ENCODE assay signal across 11 mouse cellular contexts in genomic region chr16:23550981-23551582, GRCm38 (mm10). TPM values are rescaled to one million over a fixed set of nuclear protein-coding genes. Genes with fewer than 3 reads are reported as not detected.
DNase-seq lines count a peak whose midpoint lies in the region; ATAC-seq lines count a peak whose summit lies in the region.
"Had no signal": no experiment of that assay in that cellular context is flagged by ENCODE, and none has a peak within 500 bp of the region (broad histone marks: within the 10 kb centered on the region; RNA-seq: fewer than 3 reads in every experiment).

No protein-coding gene starts in this region.

- no peak overlapping the region for H3K4me3 ChIP-seq in forebrain, embryonic 15.5 days
- H3K4me3 ChIP-seq in forebrain, embryonic 12.5 days (replicated peaks) = no peak overlapping the region
- no peak overlapping the region for H3K4me3 ChIP-seq in midbrain, embryonic 14.5 days (replicated peaks; ENCODE audit: low read depth, low read length)
- H3K4me3 ChIP-seq: heart, embryonic 15.5 days; intestine, embryonic 15.5 days; liver, embryonic 13.5 days had no signal

- no peak overlapping the region for H3K27ac ChIP-seq in forebrain, embryonic 15.5 days (replicated peaks)
- H3K27ac ChIP-seq in forebrain, embryonic 12.5 days = no peak overlapping the region
- 0 out of 2 replicates have a peak overlapping the region, but pooled peaks have one; percentile 13 for H3K27ac ChIP-seq in midbrain, embryonic 14.5 days (replicated peaks; ENCODE audit: low read depth, low read length)
- H3K27ac ChIP-seq: heart, embryonic 15.5 days; intestine, embryonic 15.5 days; liver, embryonic 13.5 days had no signal

- no peaks in the 10 kb centered on the region for H3K4me1 ChIP-seq in forebrain, embryonic 15.5 days
- H3K4me1 ChIP-seq in forebrain, embryonic 12.5 days = no peaks in the 10 kb centered on the region
- H3K4me1 ChIP-seq in midbrain, embryonic 14.5 days (ENCODE audit: control insufficient read depth, insufficient read depth, low read length) = no peaks in the 10 kb centered on the region
- H3K4me1 ChIP-seq: heart, embryonic 15.5 days; intestine, embryonic 15.5 days; liver, embryonic 13.5 days had no signal

- H3K9me3 ChIP-seq in forebrain, embryonic 15.5 days = no peaks in the 10 kb centered on the region
- H3K9me3 ChIP-seq in forebrain, embryonic 12.5 days = no peaks in the 10 kb centered on the region
- no peaks in the 10 kb centered on the region for H3K9me3 ChIP-seq in midbrain, embryonic 14.5 days (ENCODE audit: control insufficient read depth, low read length)
- H3K9me3 ChIP-seq: heart, embryonic 15.5 days; intestine, embryonic 15.5 days; liver, embryonic 13.5 days had no signal

- H3K9ac ChIP-seq in forebrain, embryonic 15.5 days (replicated peaks) = no peak overlapping the region
- H3K9ac ChIP-seq in forebrain, embryonic 12.5 days = no peak overlapping the region
- H3K9ac ChIP-seq in midbrain, embryonic 14.5 days (replicated peaks; ENCODE audit: low read length) = no peak overlapping the region
- H3K9ac ChIP-seq: heart, embryonic 15.5 days; intestine, embryonic 15.5 days; liver, embryonic 13.5 days had no signal

- no peaks in the 10 kb centered on the region for H3K36me3 ChIP-seq in forebrain, embryonic 15.5 days
- H3K36me3 ChIP-seq in forebrain, embryonic 12.5 days (replicated peaks) = no peaks in the 10 kb centered on the region
- no peaks in the 10 kb centered on the region for H3K36me3 ChIP-seq in midbrain, embryonic 14.5 days (ENCODE audit: control insufficient read depth, insufficient read depth, low read length)
- H3K36me3 ChIP-seq: heart, embryonic 15.5 days; intestine, embryonic 15.5 days; liver, embryonic 13.5 days had no signal

- WGBS in forebrain, embryonic 15.5 days = 77% methylated on average over 18 of the region's 18 CpGs
- 89% methylated on average over 18 of the region's 18 CpGs for WGBS in forebrain, embryonic 12.5 days
- 77% methylated on average over 18 of the region's 18 CpGs for WGBS in midbrain, embryonic 14.5 days

- no peak overlapping the region for H3K4me2 ChIP-seq in forebrain, embryonic 15.5 days (replicated peaks)
- H3K4me2 ChIP-seq in forebrain, embryonic 12.5 days = no peak overlapping the region
- no peak overlapping the region for H3K4me2 ChIP-seq in midbrain, embryonic 14.5 days (ENCODE audit: low read length)
- H3K4me2 ChIP-seq: heart, embryonic 15.5 days; intestine, embryonic 15.5 days; liver, embryonic 13.5 days had no signal

- peak; percentile 8 for DNase-seq in retina, postnatal 1 day
- DNase-seq in retina, embryonic 14.5 days (ENCODE audit: low spot score) = no peak
- peak; percentile 46 for DNase-seq in midbrain, embryonic 14.5 days
- no peak for DNase-seq in gastrocnemius, adult 8-10 months (ENCODE audit: low spot score in 2 of 2)
- no peak for DNase-seq in right cerebral cortex, postnatal 25 days
- DNase-seq: liver, embryonic 13.5 days had no signal

- ATAC-seq in forebrain, embryonic 15.5 days (replicated peaks) = peak; percentile 83
- no peak for ATAC-seq in forebrain, embryonic 12.5 days (ENCODE audit: low FRiP score)
- 0 out of 2 replicates have a peak, but pooled peaks have one; percentile 44 for ATAC-seq in midbrain, embryonic 14.5 days (ENCODE audit: low FRiP score, low TSS enrichment)
- ATAC-seq in megakaryocyte-erythroid progenitor cell, adult 5-6 weeks (replicated peaks; ENCODE audit: low FRiP score, low TSS enrichment, poor library complexity, severe bottlenecking) = no peak

- no peaks in the 10 kb centered on the region for H3K27me3 ChIP-seq in forebrain, embryonic 15.5 days
- H3K27me3 ChIP-seq in forebrain, embryonic 12.5 days = no peaks in the 10 kb centered on the region
- H3K27me3 ChIP-seq in midbrain, embryonic 14.5 days (ENCODE audit: control insufficient read depth, insufficient read depth, low read length) = no peaks in the 10 kb centered on the region
- H3K27me3 ChIP-seq: heart, embryonic 15.5 days; intestine, embryonic 15.5 days; liver, embryonic 13.5 days had no signal

RNA-seq across cellular contexts. Expression of gene Masp1, which starts 30.5 kb away (rescaled TPM):
- 50.5 and 54.1 TPM in 2 replicates for polyA plus RNA-seq in forebrain, embryonic 15.5 days (2015; fragmentation: Nextera tagmentation; extraction: Ambion mirVana)
- polyA plus RNA-seq in forebrain, embryonic 12.5 days (2016; fragmentation: Nextera tagmentation; extraction: Ambion mirVana) = 37.1 and 42.4 TPM in 2 replicates
- polyA plus RNA-seq in midbrain, embryonic 14.5 days (2014; fragmentation: Nextera tagmentation; extraction: Ambion mirVana) = 31.2 and 38.1 TPM in 2 replicates
- 10 to 100 TPM in 1 of 4 experiments, 1 to 10 TPM in 3; 7.2 to 11.9 (median 9.1) TPM for total RNA-seq in gastrocnemius, adult 8-10 months (2022)
- total RNA-seq in megakaryocyte-erythroid progenitor cell, adult 5-6 weeks (2014; fragmentation: Nextera tagmentation) = not detected in 2 replicates
- total RNA-seq in megakaryocyte-erythroid progenitor cell, adult 5-6 weeks (2017) = not detected in 2 replicates

RNA-seq across cellular contexts. Expression of gene Rtp4, which starts 31.0 kb away (rescaled TPM):
- 3.8 and 5.5 TPM in 2 replicates for polyA plus RNA-seq in forebrain, embryonic 15.5 days (2015; fragmentation: Nextera tagmentation; extraction: Ambion mirVana)
- 2.0 and 2.5 TPM in 2 replicates for polyA plus RNA-seq in forebrain, embryonic 12.5 days (2016; fragmentation: Nextera tagmentation; extraction: Ambion mirVana)
- 3.1 and 7.2 TPM in 2 replicates for polyA plus RNA-seq in midbrain, embryonic 14.5 days (2014; fragmentation: Nextera tagmentation; extraction: Ambion mirVana)
- 1 to 10 TPM in 2 of 4 experiments, under 1 TPM in 2; 0.75 to 1.4 (median 1.1) TPM for total RNA-seq in gastrocnemius, adult 8-10 months (2022)
- total RNA-seq in megakaryocyte-erythroid progenitor cell, adult 5-6 weeks (2014; fragmentation: Nextera tagmentation) = 5.1 and 6.8 TPM in 2 replicates
- 3.2 and 18.7 TPM in 2 replicates for total RNA-seq in megakaryocyte-erythroid progenitor cell, adult 5-6 weeks (2017)

Comparison
In these comparisons a context has a peak if more than half of its experiments do, and no peak if none do; other contexts are left out.
1. ATAC-seq: peak in forebrain, embryonic 15.5 days (single experiment) and midbrain, embryonic 14.5 days (single experiment); none in forebrain, embryonic 12.5 days (single experiment) and megakaryocyte-erythroid progenitor cell, adult 5-6 weeks (single experiment).
2. DNase-seq: peak in retina, postnatal 1 day (single experiment) and midbrain, embryonic 14.5 days (single experiment); none in retina, embryonic 14.5 days (single experiment), gastrocnemius, adult 8-10 months (0 of 2) and right cerebral cortex, postnatal 25 days (single experiment).